Mouse (Mus musculus) thymus, postnatal 14 days (tissue): Measurements from ENCODE around the gene Serinc3.

Experiments
- DNase-seq: peaks from one replicate; pipeline ENCODE4 v3.0.0; 2021

Gene Serinc3

GRCm38 (mm10) chr2:163617874-163618273 lies 27.1 kb downstream of the Serinc3 start:
- DNase-seq = no peak

DNA sequence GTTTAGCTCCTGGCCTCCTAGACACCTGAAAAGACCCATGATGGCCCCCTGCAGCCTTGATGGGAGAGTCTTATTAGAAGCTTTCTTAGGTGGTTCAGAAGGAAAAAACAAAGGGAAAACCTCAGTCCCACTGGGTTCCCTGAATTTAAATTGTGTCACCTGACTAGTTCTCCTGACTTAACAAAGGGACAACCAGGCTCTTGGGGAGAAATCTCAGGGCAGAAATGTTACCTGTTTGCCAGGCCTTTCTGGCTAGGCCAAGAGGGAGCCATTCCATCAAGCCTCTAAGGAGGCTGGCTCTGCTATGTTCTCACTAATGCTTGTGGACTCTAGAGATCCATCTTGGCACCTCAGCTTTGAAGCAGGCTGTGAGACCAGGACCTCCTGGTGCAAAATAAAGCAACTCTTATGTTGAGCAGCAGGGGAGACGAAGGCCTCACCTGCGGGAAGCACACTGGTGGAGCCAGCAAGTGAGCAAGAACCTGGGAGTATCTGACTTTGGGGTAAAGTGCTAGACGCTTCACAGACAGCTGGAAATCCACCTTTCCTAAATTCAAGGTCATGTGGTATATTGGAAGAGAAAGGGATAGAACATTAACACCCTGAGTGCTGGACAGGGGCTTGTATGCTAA lies 27.6 kb downstream of the Serinc3 start:
- DNase-seq = no peak

DNA sequence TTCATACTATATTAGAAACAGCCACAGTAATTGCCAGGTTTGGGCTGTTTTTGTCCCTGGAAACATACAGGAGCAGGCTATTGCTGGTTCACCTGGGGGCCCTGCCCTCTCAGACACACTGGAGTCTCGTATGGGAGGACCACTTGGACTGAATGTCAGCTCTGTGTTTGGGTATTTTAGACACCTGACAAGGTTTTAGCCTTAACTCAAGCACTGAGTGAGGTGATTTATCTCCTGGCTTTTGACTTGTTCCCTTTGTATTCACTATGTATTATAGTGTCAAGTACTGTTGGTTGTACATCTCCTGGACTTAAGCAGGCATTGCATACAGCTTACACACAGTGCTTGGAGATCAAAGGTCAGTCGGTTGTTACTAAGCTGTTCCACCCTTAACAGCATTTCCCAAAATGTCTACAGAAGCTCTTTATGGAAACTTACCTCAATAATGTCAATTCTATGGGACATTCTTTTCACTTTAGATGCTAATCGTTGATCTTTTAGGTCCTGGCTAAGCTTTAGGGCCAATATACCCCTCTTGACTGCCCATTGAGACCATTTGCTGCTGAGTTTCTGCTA lies 28.2 kb downstream of the Serinc3 start:
- DNase-seq = no peak

GRCm38 (mm10) chr2:163615906-163616651 lies 28.9 kb downstream of the Serinc3 start:
- DNase-seq = no peak

- DNase-seq = no peak
Observed at GRCm38 (mm10) chr2:163615401-163615800, 29.5 kb downstream of the Serinc3 start.

DNA sequence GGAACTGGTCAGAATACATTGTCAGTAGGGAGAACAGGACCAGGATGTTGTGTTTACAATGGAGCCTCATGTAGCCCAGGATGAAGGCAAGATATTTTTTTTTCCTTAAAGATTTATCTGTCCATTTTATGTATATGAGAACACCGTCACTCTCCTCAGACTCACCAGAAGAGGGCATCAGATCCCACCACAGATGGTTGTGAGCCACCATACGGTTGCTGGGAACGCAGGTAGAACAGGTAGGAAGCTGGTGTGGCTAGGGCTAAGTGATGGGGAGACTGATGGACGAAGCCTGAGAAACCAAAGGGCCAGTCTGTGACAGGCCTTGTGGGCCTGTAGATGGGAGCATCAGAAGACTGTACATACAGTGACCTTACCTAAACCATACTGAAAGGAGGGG lies 30.9 kb downstream of the Serinc3 start:
- DNase-seq = no peak

DNA sequence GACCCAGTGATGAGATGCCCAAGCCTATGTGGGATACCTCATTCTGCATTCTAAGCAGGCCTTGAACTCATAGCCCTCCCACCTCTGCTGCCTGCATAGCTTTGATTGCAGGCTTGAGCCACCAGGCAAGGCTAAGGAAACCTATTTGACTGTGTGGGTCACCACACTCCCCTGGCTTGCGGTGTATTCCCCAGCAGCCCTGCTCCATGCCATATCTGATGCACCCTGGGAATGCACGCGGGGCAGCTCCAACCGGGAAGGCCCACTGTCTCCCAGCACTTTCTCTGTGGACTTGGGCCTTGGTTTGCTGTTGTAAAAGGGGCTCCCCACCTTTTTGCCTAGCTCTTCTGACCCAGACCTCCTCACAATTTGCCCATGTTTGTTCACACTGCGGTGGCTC lies 31.7 kb downstream of the Serinc3 start:
- DNase-seq = no peak

GRCm38 (mm10) chr2:163611176-163611575 lies 33.8 kb downstream of the Serinc3 start:
- DNase-seq = no peak

- no peak for DNase-seq
Observed at GRCm38 (mm10) chr2:163609281-163609975, 35.5 kb downstream of the Serinc3 start.

DNA sequence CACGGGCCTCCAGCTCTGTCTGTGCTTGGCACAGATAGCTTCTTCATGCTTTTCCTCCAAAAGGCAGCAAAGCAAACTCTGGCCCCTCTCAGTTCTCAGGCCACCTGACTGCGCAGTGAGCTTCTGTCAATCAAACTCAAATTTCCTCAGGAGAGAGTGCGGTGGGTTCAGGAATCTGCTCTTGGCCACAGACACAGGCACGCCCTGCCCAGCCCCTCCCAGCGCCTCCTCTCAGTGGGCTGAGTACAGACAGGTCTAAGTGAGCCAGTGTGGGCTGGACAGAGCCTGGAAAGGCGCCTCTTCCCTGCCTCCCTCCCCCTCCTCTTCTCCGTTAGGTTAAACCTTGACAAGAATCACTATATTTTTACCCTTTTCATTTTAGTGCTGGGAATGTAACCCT lies 36.9 kb downstream of the Serinc3 start:
- DNase-seq = no peak

DNA sequence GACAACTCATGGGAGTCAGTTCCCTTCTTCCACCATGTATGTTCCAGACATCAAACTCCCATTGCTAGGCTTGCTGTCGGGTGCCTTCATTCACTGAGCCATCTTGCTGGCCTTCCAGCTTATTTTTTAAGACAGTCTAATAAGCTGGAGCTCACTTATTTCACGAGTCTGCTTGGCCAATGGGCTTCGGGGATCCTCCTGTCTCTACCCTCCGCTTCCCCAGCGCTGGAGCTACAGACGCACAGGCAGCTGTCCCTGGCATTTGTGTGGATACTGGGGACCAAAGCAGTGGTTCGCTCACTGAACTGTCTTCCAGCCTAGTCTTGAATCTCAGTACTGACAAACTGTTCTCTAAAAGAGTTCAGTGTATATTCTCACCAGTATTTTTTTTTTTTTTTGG lies 38.8 kb downstream of the Serinc3 start:
- DNase-seq = no peak

- DNase-seq = peak; percentile 91
Observed at GRCm38 (mm10) chr2:163602101-163602971, 42.6 kb downstream of the Serinc3 start, which contains the start of gene Ttpal. Gene Ttpal (plus strand): TSS chr2:163602314.

GRCm38 (mm10) chr2:163601712-163602100 lies 43.2 kb downstream of the Serinc3 start:
- no peak for DNase-seq

- no peak for DNase-seq
Observed at GRCm38 (mm10) chr2:163601066-163601465, 43.9 kb downstream of the Serinc3 start.

- DNase-seq = peak; percentile 79
Observed at GRCm38 (mm10) chr2:163599226-163599625, 45.7 kb downstream of the Serinc3 start.

DNA sequence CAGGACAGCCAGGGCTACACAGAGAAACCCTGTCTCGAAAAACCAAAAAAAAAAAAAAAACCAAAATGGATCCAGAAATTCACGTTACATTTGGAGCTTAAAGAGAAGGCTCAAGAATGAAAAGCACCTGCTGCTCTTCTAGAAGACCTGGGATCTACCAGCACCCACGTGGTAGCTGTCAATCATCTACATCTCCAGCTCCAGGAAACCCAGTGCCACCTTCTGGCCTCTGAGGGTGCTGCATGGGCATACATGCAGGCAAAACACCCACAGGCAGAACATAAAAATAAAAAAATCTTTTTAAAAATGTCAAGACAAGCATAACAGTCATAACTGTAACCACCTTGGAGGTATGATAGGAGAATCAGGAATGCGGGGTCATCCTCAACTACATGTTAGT lies 47.3 kb downstream of the Serinc3 start:
- DNase-seq = peak; percentile 85

- no peak for DNase-seq
Observed at GRCm38 (mm10) chr2:163596873-163597155, 48.1 kb downstream of the Serinc3 start.

DNA sequence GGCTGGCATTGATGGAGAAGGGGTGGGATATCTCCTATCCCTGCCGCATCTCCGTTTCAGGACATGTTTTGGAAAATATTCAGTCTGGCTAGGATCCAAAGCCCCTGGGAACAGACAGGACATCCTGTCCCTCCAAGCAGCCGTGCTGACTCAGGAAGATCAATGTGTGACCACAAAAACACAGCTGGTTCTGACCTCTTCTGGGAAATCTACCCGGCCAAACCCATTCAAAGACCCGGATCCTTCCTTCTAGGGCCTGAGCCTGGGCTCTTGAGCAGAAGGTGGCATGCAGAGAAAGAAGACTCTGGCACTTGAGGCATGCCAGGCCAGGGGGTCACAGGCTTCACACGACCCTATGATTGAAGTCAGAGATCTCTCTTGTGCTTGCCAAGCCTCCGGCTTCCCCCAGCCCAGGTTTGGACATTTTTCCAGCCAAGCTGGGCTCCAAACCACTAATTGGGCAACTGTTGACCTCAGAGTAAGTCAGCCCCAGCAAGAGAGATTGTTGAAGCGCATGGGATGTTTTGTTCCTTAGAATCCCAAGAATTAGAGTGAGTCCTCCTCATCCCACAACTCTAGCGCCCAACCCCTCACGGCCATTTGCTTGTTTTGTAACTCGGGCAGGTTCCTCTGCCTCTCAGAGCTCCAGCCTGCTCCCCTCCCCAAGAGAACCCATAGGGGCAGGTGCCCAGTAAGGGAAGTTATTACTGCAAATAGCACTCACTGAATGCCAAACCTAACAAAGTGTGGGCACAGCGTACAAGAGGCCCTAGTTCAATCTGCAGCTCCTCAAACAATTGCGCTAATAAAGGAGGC lies 48.7 kb downstream of the Serinc3 start:
- DNase-seq = no peak

GRCm38 (mm10) chr2:163595119-163595518 lies 49.8 kb downstream of the Serinc3 start:
- DNase-seq = no peak

DNA sequence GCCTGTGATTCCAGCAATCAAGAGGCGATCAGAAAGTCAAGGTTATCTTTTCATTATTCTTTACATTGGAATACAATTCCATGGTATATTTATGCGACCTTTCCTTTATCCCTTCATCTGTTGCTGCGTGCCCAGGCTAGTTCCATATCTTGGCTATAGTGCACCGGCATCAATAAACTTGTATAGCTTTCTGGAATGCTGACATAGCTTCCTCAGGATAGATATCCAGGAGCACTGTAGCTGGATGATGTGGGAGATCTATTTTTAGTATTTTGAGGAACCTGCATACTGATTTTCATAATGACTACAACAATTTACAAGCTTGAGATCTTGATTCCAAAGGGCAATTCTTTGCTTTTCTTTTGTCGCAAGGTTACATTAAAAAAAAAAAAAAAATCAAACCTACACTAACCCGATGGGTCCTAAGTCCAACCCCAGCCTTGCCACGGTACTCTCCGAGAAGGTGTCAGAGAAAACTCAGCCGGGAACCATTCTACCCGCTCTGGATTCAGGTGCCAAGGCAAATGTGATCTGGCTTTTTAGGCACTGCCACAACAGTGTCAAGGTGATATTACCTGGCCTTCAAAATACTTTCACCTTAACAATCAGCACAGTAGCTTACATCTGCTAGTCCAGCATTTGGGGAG lies 51.2 kb downstream of the Serinc3 start:
- DNase-seq = no peak

DNA sequence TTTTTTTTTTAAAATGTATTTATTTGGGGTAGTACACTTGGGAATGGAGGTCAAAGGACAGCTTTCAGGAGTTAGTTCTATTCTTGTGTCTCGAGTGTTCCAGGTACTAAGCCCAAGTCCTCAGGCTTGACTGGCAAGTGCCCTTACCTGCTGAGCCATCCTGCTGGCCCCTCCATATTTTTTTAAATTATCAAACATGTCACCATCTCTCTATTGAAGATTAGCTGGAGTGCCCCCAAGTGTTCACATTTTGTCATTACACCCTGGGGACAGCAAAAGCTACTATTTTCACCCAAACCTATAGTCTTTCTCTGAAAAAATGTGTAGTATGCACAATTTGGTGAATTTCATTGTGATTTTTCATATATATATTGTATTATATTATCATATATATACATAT lies 52.8 kb downstream of the Serinc3 start:
- DNase-seq = peak; percentile 47
